Mouse (Mus musculus) neural tube, embryonic 11.5 days (tissue): Measurements from ENCODE around the gene Hist1h3f. TPM values are rescaled to one million over a fixed set of nuclear protein-coding genes. Genes with fewer than 3 reads are reported as not detected.
"Not testable (repeated sequence)": the region's sequence is repeated elsewhere in the genome, so short reads cannot be mapped to it uniquely, and the experiment has no call there.

Experiments
- ATAC-seq: fragments of 200-750 bp; cut with Nextera tagmentation; 2 replicates; pipeline ENCODE4 v1.8.0; 2017; ENCODE audit warnings: moderate number of reproducible peaks, mild to moderate bottlenecking, moderate TSS enrichment, moderate library complexity; ENCODE audit not compliant: insufficient read depth, low FRiP score, low TSS enrichment
- DNase-seq: peaks from one replicate; pipeline ENCODE4 v3.0.0-alpha.2; 2015; ENCODE audit warnings: low spot score
- H3K27ac ChIP-seq: fragments of 300-500 bp; sonication (generic); 2 replicates; pipeline ENCODE4 v1.5.1; 2014; ENCODE audit warnings: low read depth, mild to moderate bottlenecking, low read length
- H3K27me3 ChIP-seq: fragments of 300-500 bp; sonication (generic); 2 replicates; pipeline ENCODE4 v1.6.1; 2014; ENCODE audit warnings: mild to moderate bottlenecking, low read length, mixed read lengths; ENCODE audit not compliant: control insufficient read depth, insufficient read depth
- H3K36me3 ChIP-seq: fragments of 300-500 bp; sonication (generic); 2 replicates; pipeline ENCODE4 v1.6.1; 2014; ENCODE audit warnings: mild to moderate bottlenecking, low read length, moderate library complexity, mixed read lengths; ENCODE audit not compliant: control insufficient read depth, insufficient read depth
- H3K4me1 ChIP-seq: fragments of 300-500 bp; sonication (generic); 2 replicates; pipeline ENCODE4 v1.6.1; 2014; ENCODE audit warnings: low read length, mixed read lengths; ENCODE audit not compliant: control insufficient read depth, insufficient read depth
- H3K4me2 ChIP-seq: fragments of 300-500 bp; sonication (generic); 2 replicates; pipeline ENCODE4 v1.6.1; 2014; ENCODE audit warnings: low read depth, mild to moderate bottlenecking, moderate library complexity
- H3K4me3 ChIP-seq: fragments of 300-500 bp; sonication (generic); 2 replicates; pipeline ENCODE4 v1.5.1; 2014; ENCODE audit warnings: low read depth, low read length
- H3K9ac ChIP-seq: fragments of 300-500 bp; sonication (generic); 2 replicates; pipeline ENCODE4 v1.6.1; 2014; ENCODE audit warnings: mild to moderate bottlenecking, low read length
- H3K9me3 ChIP-seq: fragments of 300-500 bp; sonication (generic); 2 replicates; pipeline ENCODE4 v1.6.1; 2016; ENCODE audit warnings: low read length; ENCODE audit not compliant: control insufficient read depth
- WGBS: fragments of 180-500 bp; shearing (Covaris S2); extraction: QIAGEN DNeasy Blood & Tissue Kit; methylation state at CpG from one replicate; pipeline ENCODE4 v1.1.7; 2014; 5-methylcytosine and 5-hydroxymethylcytosine counted together
- microRNA-seq: library from miRNA; unstranded; fragments of <30 nt; microRNA quantifications from one replicate; pipeline ENCODE4, GENCODE M21; 2016
- polyA plus RNA-seq: library from polyadenylated mRNA; unstranded; fragments of >200 nt; fragmentation: Nextera tagmentation; extraction: Ambion mirVana; gene quantifications from 2 replicates; pipeline ENCODE4 v1.2.1, GENCODE M21; 2014

Gene Hist1h3f
- polyA plus RNA-seq, 1 experiment from 2014 or later: 1.4 TPM

DNA sequence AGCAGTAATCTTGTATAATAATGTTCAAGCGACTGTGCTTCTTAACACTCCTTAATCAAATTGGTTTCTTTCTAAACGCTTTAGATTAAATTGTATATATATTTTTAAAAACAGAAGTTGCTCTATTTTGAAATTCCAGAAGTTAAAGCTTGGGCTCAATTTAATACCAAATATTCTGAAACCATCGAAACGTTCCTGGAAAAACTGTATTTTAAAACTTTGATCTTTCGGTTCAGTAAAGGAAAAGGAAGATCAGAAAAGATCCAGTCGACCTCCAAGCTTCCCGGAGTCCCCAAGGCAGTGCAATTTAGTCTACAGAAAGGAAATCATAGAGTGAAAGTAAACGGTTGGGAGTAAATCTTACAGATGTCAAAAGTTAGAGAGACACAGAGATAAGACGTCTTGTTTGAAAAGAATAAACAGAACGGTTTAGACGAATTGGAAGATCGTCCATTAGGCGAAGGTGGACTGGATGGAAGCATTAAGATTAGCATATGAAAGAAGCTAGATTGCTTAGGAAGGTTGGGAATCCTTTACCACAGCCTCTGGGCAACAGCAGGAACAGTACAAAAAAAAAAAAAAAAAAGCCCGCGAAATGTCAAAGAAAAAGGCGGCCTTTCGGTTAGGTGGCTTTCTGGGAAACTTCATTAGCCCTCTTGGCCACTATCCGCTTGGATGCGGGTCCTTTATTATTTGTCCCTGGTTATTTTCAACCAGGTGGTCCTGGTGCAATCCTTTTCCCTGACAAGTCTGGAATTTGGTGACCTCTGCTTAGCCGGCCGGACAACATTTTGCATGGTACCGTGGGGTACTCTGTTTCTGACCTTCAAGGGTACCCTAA lies 42.5 kb downstream of the Hist1h3f start:
- Histone ChIP-seq H3K4me1 (peaks cover 24% of the 10 kb centered on the region), H3K27me3 (no peaks in the 10 kb centered on the region), H3K4me2 (peak overlapping the region; percentile 83), H3K9ac (peak overlapping the region; percentile 12), H3K27ac (peak overlapping the region; percentile 97), H3K4me3 (peak overlapping the region; percentile 39; the same call in 1 of the 2 replicates), H3K9me3 (no peaks in the 10 kb centered on the region), H3K36me3 (no peaks in the 10 kb centered on the region)
- ATAC-seq: 0 out of 2 replicates have a peak, but pooled peaks have one; percentile 22
- 1% methylated on average over 22 of the region's 22 CpGs for WGBS
- peak; percentile 35 for DNase-seq

DNA sequence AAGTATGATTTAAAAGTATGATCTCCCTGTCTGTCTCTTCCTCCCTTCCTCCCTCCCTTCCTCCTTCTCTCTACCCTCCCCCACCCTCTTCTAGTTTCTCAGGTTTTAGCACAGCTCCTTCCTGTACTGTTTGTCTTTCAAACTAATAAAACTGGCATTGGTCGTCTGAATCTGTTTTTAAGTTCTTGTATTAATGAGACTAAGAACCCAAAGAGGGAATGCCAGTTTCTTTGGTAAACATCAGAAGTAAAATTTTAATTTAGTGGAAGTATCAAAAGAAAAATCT lies 43.0 kb downstream of the Hist1h3f start:
- DNase-seq (no peak), ATAC-seq (no peak)
- 3% methylated on average over 1 of the region's 1 CpGs for WGBS
- peak overlapping the region; percentile 86 for H3K27ac ChIP-seq
- H3K27me3 ChIP-seq: no peaks in the 10 kb centered on the region
- H3K9me3 ChIP-seq: no peaks in the 10 kb centered on the region
- peaks cover 23% of the 10 kb centered on the region for H3K4me1 ChIP-seq
- H3K9ac ChIP-seq: peak overlapping the region; percentile 12
- H3K4me2 ChIP-seq: peak overlapping the region; percentile 83
- 0 out of 2 replicates have a peak overlapping the region, but pooled peaks have one; percentile 0 for H3K4me3 ChIP-seq
- H3K36me3 ChIP-seq: no peaks in the 10 kb centered on the region

DNA sequence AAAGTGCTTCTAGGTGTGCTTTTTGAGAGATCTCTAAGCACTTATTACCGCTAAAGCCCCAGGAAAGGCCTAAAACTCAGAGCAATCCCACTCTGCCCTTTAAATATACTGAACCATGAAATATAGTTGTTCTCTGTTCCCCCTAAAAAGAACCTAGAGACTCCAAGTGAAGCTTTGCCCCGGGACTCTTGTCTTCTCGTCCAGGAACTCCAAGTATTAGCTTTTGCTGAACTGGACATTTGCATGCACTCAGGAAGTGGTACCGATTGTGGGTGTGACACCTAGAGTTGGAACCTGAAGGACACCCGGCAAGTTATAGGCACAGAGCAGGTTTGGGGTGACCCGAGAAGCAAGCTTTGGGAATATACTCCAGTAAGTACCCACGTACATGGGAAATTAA lies 47.4 kb downstream of the Hist1h3f start:
- Histone ChIP-seq H3K27ac (no peak overlapping the region), H3K4me3 (no peak overlapping the region), H3K4me2 (no peak overlapping the region), H3K4me1 (peaks cover 5% of the 10 kb centered on the region; the same call in 1 of the 2 replicates), H3K36me3 (no peaks in the 10 kb centered on the region), H3K9ac (no peak overlapping the region), H3K27me3 (no peaks in the 10 kb centered on the region), H3K9me3 (no peaks in the 10 kb centered on the region)
- DNase-seq (no peak), ATAC-seq (no peak)
- WGBS: 95% methylated on average over 7 of the region's 7 CpGs

DNA sequence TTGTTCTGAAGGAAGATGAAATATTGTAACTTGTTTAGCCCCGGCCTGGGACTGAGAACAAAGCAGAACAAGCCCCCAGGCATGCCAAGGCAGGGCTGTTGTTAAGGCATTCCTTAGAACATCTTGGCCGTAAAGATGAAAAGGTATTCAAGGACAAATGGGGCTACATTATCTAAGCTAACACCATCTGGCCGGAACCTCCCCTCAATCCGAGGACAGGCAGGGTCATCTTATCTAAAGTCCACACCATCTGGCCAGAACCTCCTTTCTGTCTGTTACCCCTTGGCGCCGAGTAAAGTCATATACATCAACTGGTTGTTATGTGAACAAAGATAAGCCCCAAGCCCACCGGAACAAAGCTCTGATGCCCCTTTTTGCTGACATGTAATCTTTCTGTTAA lies 48.0 kb downstream of the Hist1h3f start:
- H3K27ac ChIP-seq, DNase-seq, H3K9ac ChIP-seq, H3K27me3 ChIP-seq, ATAC-seq, H3K36me3 ChIP-seq, H3K4me2 ChIP-seq, H3K4me3 ChIP-seq, H3K4me1 ChIP-seq, H3K9me3 ChIP-seq: not testable (repeated sequence)
- WGBS: 87% methylated on average over 6 of the region's 7 CpGs

DNA sequence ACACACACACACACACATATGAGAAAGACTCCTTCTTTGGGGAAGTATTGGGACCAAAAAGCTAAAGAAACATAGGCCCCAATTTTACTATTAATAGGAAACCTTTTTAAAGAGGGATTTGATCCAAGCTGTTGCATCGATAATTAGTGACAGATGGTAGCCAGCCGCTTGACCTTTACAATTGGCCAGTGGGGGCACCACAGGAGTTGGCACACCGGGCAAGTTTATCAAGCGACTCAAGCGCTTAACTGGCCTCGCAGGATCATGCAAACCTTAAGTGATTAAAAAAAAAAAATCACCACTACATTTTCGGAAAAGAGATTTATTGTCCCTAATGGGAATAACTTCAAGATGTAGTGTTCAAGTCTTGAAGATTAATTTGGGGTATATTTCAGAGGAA lies 48.8 kb downstream of the Hist1h3f start:
- H3K4me1 ChIP-seq: no peaks in the 10 kb centered on the region
- no peaks in the 10 kb centered on the region for H3K36me3 ChIP-seq
- DNase-seq: no peak
- H3K27me3 ChIP-seq: no peaks in the 10 kb centered on the region
- H3K27ac ChIP-seq: no peak overlapping the region
- ATAC-seq: no peak
- H3K9ac ChIP-seq: no peak overlapping the region
- no peak overlapping the region for H3K4me2 ChIP-seq
- no peak overlapping the region for H3K4me3 ChIP-seq
- no peaks in the 10 kb centered on the region for H3K9me3 ChIP-seq
- WGBS: 87% methylated on average over 7 of the region's 7 CpGs

DNA sequence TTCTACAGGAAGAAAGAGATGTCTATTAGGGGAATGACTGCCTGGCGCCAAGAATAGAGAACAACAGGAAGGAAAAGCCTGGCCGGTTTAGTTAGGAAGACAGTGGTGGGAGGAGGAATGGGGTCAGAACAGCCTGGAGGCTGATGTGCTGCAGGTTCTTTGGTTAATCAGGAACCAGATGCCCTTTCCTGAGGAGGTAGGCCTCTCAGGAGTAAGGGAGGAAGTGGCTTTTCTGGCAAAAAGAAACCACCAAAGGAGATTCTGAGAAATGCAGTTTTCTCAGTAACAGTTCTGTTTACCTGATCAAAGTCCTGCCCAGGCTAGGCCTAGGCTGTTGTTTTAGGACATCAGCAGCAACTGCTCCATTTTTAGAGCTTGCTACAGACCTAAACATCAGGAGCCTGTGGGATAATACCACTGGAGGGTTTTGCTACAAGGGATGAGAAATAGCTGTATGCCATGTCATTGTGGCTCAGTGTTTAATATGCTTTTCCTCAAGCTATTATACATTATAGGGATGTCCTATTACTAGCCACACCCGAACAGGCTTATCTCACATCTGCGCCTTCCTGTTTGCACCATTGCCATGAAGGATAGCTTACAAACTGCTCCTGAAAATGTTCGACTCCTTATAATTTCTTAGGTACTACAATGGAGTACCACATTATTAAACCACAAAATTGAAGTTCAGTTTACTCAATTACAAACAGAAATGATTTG lies 49.4 kb downstream of the Hist1h3f start:
- Histone ChIP-seq H3K27me3 (no peaks in the 10 kb centered on the region), H3K36me3 (no peaks in the 10 kb centered on the region), H3K27ac (no peak overlapping the region), H3K9me3 (no peaks in the 10 kb centered on the region), H3K4me1 (no peaks in the 10 kb centered on the region), H3K4me2 (no peak overlapping the region), H3K4me3 (no peak overlapping the region), H3K9ac (no peak overlapping the region)
- ATAC-seq (no peak), DNase-seq (no peak)
- 89% methylated on average over 5 of the region's 5 CpGs for WGBS

Small RNAs within 50 kb of the gene (microRNA-seq; reads per million reads assigned to microRNA genes)
- not detected for gene Gm44297
- gene Gm44359: not detected
- not detected for gene Gm44394
- not detected for gene n-TStga1

Other genes starting within 250 kb of the Hist1h3f start
- 62.0 and 62.7 TPM in 2 replicates for gene Zfp322a, start 174.8 kb upstream of the Hist1h3f start, polyA plus RNA-seq
- gene Abt1, start 120.2 kb upstream of the Hist1h3f start, polyA plus RNA-seq: 13.3 and 13.7 TPM in 2 replicates
- 0.16 TPM in 1 of 2 replicates, not detected in the other for gene Btn1a1, start 78.2 kb upstream of the Hist1h3f start, polyA plus RNA-seq
- 0.65 and 0.81 TPM in 2 replicates for gene Btn2a2, start 55.2 kb upstream of the Hist1h3f start, polyA plus RNA-seq
- 3.4 and 6.8 TPM in 2 replicates for gene Hist1h4h, start 13.0 kb upstream of the Hist1h3f start, polyA plus RNA-seq
- 1.6 and 2.1 TPM in 2 replicates for gene Hist1h2af, start 10.1 kb upstream of the Hist1h3f start, polyA plus RNA-seq
- gene Hist1h3g, start 8.6 kb upstream of the Hist1h3f start, polyA plus RNA-seq: 3.3 and 4.3 TPM in 2 replicates
- 0.82 and 1.3 TPM in 2 replicates for gene Hist1h2bh, start 660 bp upstream of the Hist1h3f start, polyA plus RNA-seq
- 0.94 and 1.5 TPM in 2 replicates for gene Hist1h4f, start 7.6 kb downstream of the Hist1h3f start, polyA plus RNA-seq
- gene Hist1h1d, start 9.2 kb downstream of the Hist1h3f start, polyA plus RNA-seq: 0.58 TPM in 2 replicates
- 6.4 and 6.9 TPM in 2 replicates for gene Hist1h3e, start 18.3 kb downstream of the Hist1h3f start, polyA plus RNA-seq
- 61.5 and 64.3 TPM in 2 replicates for gene Hist1h2ae, start 27.2 kb downstream of the Hist1h3f start, polyA plus RNA-seq
- 6.9 and 10.2 TPM in 2 replicates for gene Hist1h2bg, start 27.3 kb downstream of the Hist1h3f start, polyA plus RNA-seq
- gene Hist1h2bf, start 30.1 kb downstream of the Hist1h3f start, polyA plus RNA-seq: 3.4 and 4.1 TPM in 2 replicates
- gene Hist1h2ad, start 30.3 kb downstream of the Hist1h3f start, polyA plus RNA-seq: 0.90 and 4.0 TPM in 2 replicates
- 8.1 and 10.4 TPM in 2 replicates for gene Hist1h3d, start 31.7 kb downstream of the Hist1h3f start, polyA plus RNA-seq
- gene Hist1h4d, start 37.5 kb downstream of the Hist1h3f start, polyA plus RNA-seq: 89.4 and 91.9 TPM in 2 replicates
- gene Hist1h2be, start 77.1 kb downstream of the Hist1h3f start, polyA plus RNA-seq: 1.7 and 1.8 TPM in 2 replicates
- gene Hist1h1e, start 78.5 kb downstream of the Hist1h3f start, polyA plus RNA-seq: 16.3 and 18.2 TPM in 2 replicates
- 0.92 and 0.97 TPM in 2 replicates for gene Hist1h2ac, start 139.9 kb downstream of the Hist1h3f start, polyA plus RNA-seq
- gene Hist1h2bc, start 140.1 kb downstream of the Hist1h3f start, polyA plus RNA-seq: 21.3 and 22.2 TPM in 2 replicates
- gene Hist1h1t, start 151.8 kb downstream of the Hist1h3f start, polyA plus RNA-seq: not detected in 2 replicates
- 4.1 and 5.2 TPM in 2 replicates for gene Hist1h4c, start 154.4 kb downstream of the Hist1h3f start, polyA plus RNA-seq
- 3.2 and 3.3 TPM in 2 replicates for gene Hfe, start 166.8 kb downstream of the Hist1h3f start, polyA plus RNA-seq
- gene Hist1h1c, start 194.8 kb downstream of the Hist1h3f start, polyA plus RNA-seq: 12.2 and 15.3 TPM in 2 replicates
- gene Hist1h3c, start 201.6 kb downstream of the Hist1h3f start, polyA plus RNA-seq: 8.3 and 10.6 TPM in 2 replicates
- 2.4 and 2.9 TPM in 2 replicates for gene Hist1h2bb, start 202.7 kb downstream of the Hist1h3f start, polyA plus RNA-seq
- gene Hist1h2ab, start 207.1 kb downstream of the Hist1h3f start, polyA plus RNA-seq: 33.1 and 47.3 TPM in 2 replicates
- 6.2 and 8.4 TPM in 2 replicates for gene Hist1h3b, start 208.2 kb downstream of the Hist1h3f start, polyA plus RNA-seq
- 4.3 and 9.0 TPM in 2 replicates for gene Hist1h4b, start 213.0 kb downstream of the Hist1h3f start, polyA plus RNA-seq
- gene Hist1h4a, start 217.2 kb downstream of the Hist1h3f start, polyA plus RNA-seq: not detected in 2 replicates
- gene Hist1h3a, start 218.3 kb downstream of the Hist1h3f start, polyA plus RNA-seq: 2.3 and 4.3 TPM in 2 replicates
- gene Hist1h1a, start 219.6 kb downstream of the Hist1h3f start, polyA plus RNA-seq: 1.1 and 3.6 TPM in 2 replicates
- not detected in 2 replicates for gene Trim38, start 225.9 kb downstream of the Hist1h3f start, polyA plus RNA-seq